Mouse (Mus musculus) bone marrow macrophage, adult 2 months (primary cell): ENCODE results near the gene Slc25a22.

Experiments
- CTCF ChIP-seq: IDR thresholded peaks from 2 replicates; pipeline ENCODE4 v1.5.1; 2012; ENCODE audit warnings: low read depth, mild to moderate bottlenecking, low read length, moderate library complexity
- POLR2A ChIP-seq: IDR thresholded peaks from 2 replicates; pipeline ENCODE4 v1.6.1; 2012; ENCODE audit warnings: mild to moderate bottlenecking, low read depth, low read length, borderline replicate concordance

DNA sequence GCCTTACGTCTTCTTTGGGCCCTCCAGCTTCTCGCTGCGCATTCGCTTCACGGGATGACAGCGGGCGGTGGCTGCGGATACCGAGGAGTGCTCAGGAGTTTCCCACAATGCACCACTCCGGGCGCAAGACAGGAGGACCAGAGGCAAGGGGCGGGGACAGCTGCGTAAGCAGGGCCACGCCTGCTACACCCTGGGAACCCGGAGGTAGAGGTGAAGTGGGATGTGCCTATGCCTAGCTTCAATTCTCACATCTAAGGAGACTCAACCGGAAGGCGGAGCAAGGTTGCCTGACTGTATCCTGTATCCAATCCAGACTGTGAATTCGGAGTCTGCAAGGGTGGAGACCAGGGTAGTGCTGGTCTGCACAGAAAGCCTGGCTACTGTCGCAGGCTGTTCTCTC is 8.4 kb downstream of the Slc25a22 start, which contains the start of gene Cend1:
- TF ChIP-seq POLR2A: no peak
- no peak for TF ChIP-seq CTCF
